Mouse (Mus musculus) myocyte (in vitro differentiated cells): ENCODE results near the gene Mtx1. TPM values are rescaled to one million over a fixed set of nuclear protein-coding genes. Genes with fewer than 3 reads are reported as not detected.

Experiments used
- H3K27me3 ChIP-seq: one replicate; pipeline ENCODE4 v1.6.1; 2011; ENCODE audit not compliant: control insufficient read depth, insufficient read depth, insufficient read length
- H3K36me3 ChIP-seq: one replicate; pipeline ENCODE4 v1.6.1; 2011; ENCODE audit not compliant: control insufficient read depth, insufficient read depth
- H3K4me2 ChIP-seq: one replicate; pipeline ENCODE4 v1.6.1; 2011; ENCODE audit warnings: low read depth, control low read depth
- H3K4me3 ChIP-seq: one replicate; pipeline ENCODE4 v1.5.1; 2011; ENCODE audit warnings: mild to moderate bottlenecking, control low read depth, moderate library complexity
- H3K79me2 ChIP-seq: one replicate; pipeline ENCODE4 v1.6.1; 2011; ENCODE audit not compliant: control insufficient read depth, insufficient read depth
- H3ac ChIP-seq: one replicate; pipeline ENCODE4 v1.6.1; 2011; ENCODE audit not compliant: control insufficient read depth, insufficient read length
- CEBPB ChIP-seq: IDR thresholded peaks from 2 replicates; pipeline ENCODE4 v1.6.1; 2011; ENCODE audit warnings: mild to moderate bottlenecking, moderate library complexity; ENCODE audit not compliant: poor library complexity, insufficient read depth, severe bottlenecking
- E2F4 ChIP-seq: IDR thresholded peaks from one replicate; pipeline ENCODE4 v1.6.1; 2011; ENCODE audit warnings: mild to moderate bottlenecking, control low read depth, moderate library complexity; ENCODE audit not compliant: insufficient read depth
- MAX ChIP-seq: IDR thresholded peaks from one replicate; pipeline ENCODE4 v1.6.1; 2011; ENCODE audit warnings: low read depth, mild to moderate bottlenecking, control low read depth
- MYOD1 ChIP-seq, 3 experiments: IDR thresholded peaks; one replicate each; pipeline ENCODE4 v1.6.1; 2011; ENCODE audit warnings: control low read depth in 2 of 3, low read depth in 2 of 3, mild to moderate bottlenecking in 2 of 3, moderate library complexity in 1 of 3; ENCODE audit not compliant: insufficient read length in 2 of 3, control insufficient read depth in 1 of 3
- MYOG ChIP-seq, 3 experiments: IDR thresholded peaks; one replicate each; pipeline ENCODE4 v1.6.1; 2011; ENCODE audit warnings: control low read depth in 2 of 3, low read depth in 2 of 3, mild to moderate bottlenecking in 2 of 3; ENCODE audit not compliant: insufficient read length in 2 of 3, control insufficient read depth in 1 of 3, insufficient read depth in 1 of 3
- POLR2A ChIP-seq: IDR thresholded peaks from one replicate; pipeline ENCODE4 v1.6.1; 2011; ENCODE audit warnings: low read depth, mild to moderate bottlenecking, control low read depth, moderate library complexity; ENCODE audit not compliant: insufficient read length
- POLR2AphosphoS2 ChIP-seq: IDR thresholded peaks from one replicate; pipeline ENCODE4 v1.6.1; 2011; ENCODE audit warnings: low read depth, control low read depth; ENCODE audit not compliant: insufficient read length
- REST ChIP-seq: IDR thresholded peaks from one replicate; pipeline ENCODE4 v1.6.1; 2011; ENCODE audit warnings: mild to moderate bottlenecking, control low read depth, moderate library complexity; ENCODE audit not compliant: insufficient read depth, insufficient read length
- SRF ChIP-seq: IDR thresholded peaks from one replicate; pipeline ENCODE4 v1.6.1; 2011; ENCODE audit warnings: low read depth; ENCODE audit not compliant: control insufficient read depth, insufficient read length
- TCF12 ChIP-seq: IDR thresholded peaks from one replicate; pipeline ENCODE4 v1.6.1; 2011; ENCODE audit warnings: mild to moderate bottlenecking, control low read depth; ENCODE audit not compliant: poor library complexity, insufficient read depth, severe bottlenecking
- TCF3 ChIP-seq: IDR thresholded peaks from one replicate; pipeline ENCODE4 v1.6.1; 2011; ENCODE audit warnings: low read depth, control low read depth; ENCODE audit not compliant: insufficient read length
- USF1 ChIP-seq: IDR thresholded peaks from one replicate; pipeline ENCODE4 v1.6.1; 2011; ENCODE audit warnings: low read depth, mild to moderate bottlenecking, control low read depth, moderate library complexity
- polyA plus RNA-seq: library from polyadenylated mRNA; unstranded; fragments of >200 nt; fragmentation: generic; extraction: Trizol; gene quantifications from one replicate; pipeline ENCODE4 v1.2.1, GENCODE M21; 2012; ENCODE audit warnings: missing spikeins

The Mtx1 gene
- polyA plus RNA-seq, 1 experiment = 114 TPM

GRCm38 (mm10) chr3:89183058-89183958 lies 43.6 kb downstream of the Mtx1 start, which contains the start of gene Fam189b:
Gene Fam189b, plus strand, starts transcription at chr3:89183143.
- Histone ChIP-seq H3K4me2 (peak within 1 kb of the TSS; percentile 68), H3K27me3 (no peaks in the 10 kb centered on the region), H3K4me3 (peak within 1 kb of the TSS; percentile 35), H3K79me2 (peaks cover 7% of the 10 kb centered on the region), H3ac (peak within 1 kb of the TSS; percentile 8), H3K36me3 (no peaks in the 10 kb centered on the region)
- TF ChIP-seq MAX = no peak
- TF ChIP-seq CEBPB = no peak
- no peak for TF ChIP-seq TCF12
- TF ChIP-seq REST = no peak
- no peak for TF ChIP-seq MYOG (IDR thresholded peaks at IDR 0.05; ENCODE audit: control insufficient read depth in 1 of 3, insufficient read depth in 1 of 3, insufficient read length in 2 of 3, low read depth in 2 of 3)
- TF ChIP-seq POLR2AphosphoS2 = peak; percentile 80
- TF ChIP-seq MYOD1 (IDR thresholded peaks at IDR 0.05; ENCODE audit: control insufficient read depth in 1 of 3, insufficient read length in 2 of 3, low read depth in 2 of 3) = no peak
- TF ChIP-seq POLR2A = peak; percentile 61

GRCm38 (mm10) chr3:89182531-89183057 lies 44.3 kb downstream of the Mtx1 start:
- Histone ChIP-seq H3K4me3 (peak overlapping the region; percentile 35), H3ac (peak overlapping the region; percentile 8), H3K4me2 (no peak overlapping the region), H3K79me2 (peaks cover 14% of the 10 kb centered on the region), H3K36me3 (no peaks in the 10 kb centered on the region), H3K27me3 (no peaks in the 10 kb centered on the region)
- no peak for TF ChIP-seq E2F4
- TF ChIP-seq MYOD1 (IDR thresholded peaks at IDR 0.05; ENCODE audit: control insufficient read depth in 1 of 3, insufficient read length in 2 of 3, low read depth in 2 of 3) = no peak
- TF ChIP-seq TCF3 = no peak
- no peak for TF ChIP-seq MAX
- TF ChIP-seq POLR2AphosphoS2 = no peak
- no peak for TF ChIP-seq SRF
- TF ChIP-seq USF1 = no peak
- no peak for TF ChIP-seq TCF12
- TF ChIP-seq MYOG (IDR thresholded peaks at IDR 0.05; ENCODE audit: control insufficient read depth in 1 of 3, insufficient read depth in 1 of 3, insufficient read length in 2 of 3, low read depth in 2 of 3) = no peak
- no peak for TF ChIP-seq POLR2A
- no peak for TF ChIP-seq REST
- no peak for TF ChIP-seq CEBPB

- H3K4me2 ChIP-seq = no peak overlapping the region
- no peak overlapping the region for H3K4me3 ChIP-seq
- TF ChIP-seq E2F4 (no peak), TCF12 (no peak), REST (no peak), TCF3 (no peak), MAX (no peak), POLR2A (no peak), MYOG (IDR thresholded peaks at IDR 0.05; ENCODE audit: control insufficient read depth in 1 of 3, insufficient read depth in 1 of 3, insufficient read length in 2 of 3, low read depth in 2 of 3) (no peak), CEBPB (no peak), USF1 (no peak), SRF (no peak), POLR2AphosphoS2 (no peak), MYOD1 (IDR thresholded peaks at IDR 0.05; ENCODE audit: control insufficient read depth in 1 of 3, insufficient read length in 2 of 3, low read depth in 2 of 3) (no peak)
- no peak overlapping the region for H3ac ChIP-seq
- H3K79me2 ChIP-seq = peaks cover 14% of the 10 kb centered on the region
- no peaks in the 10 kb centered on the region for H3K36me3 ChIP-seq
- H3K27me3 ChIP-seq = no peaks in the 10 kb centered on the region
These were observed 45.0 kb downstream of the Mtx1 start for GRCm38 (mm10) chr3:89181749-89182500.

- TF ChIP-seq USF1 (no peak), MAX (no peak), CEBPB (no peak), POLR2AphosphoS2 (no peak), TCF12 (no peak), SRF (no peak), REST (no peak)
- H3K36me3 ChIP-seq = peaks cover 17% of the 10 kb centered on the region
- H3ac ChIP-seq = no peak overlapping the region
- H3K27me3 ChIP-seq = no peaks in the 10 kb centered on the region
- peaks cover 14% of the 10 kb centered on the region for H3K79me2 ChIP-seq
- no peak overlapping the region for H3K4me2 ChIP-seq
- no peak overlapping the region for H3K4me3 ChIP-seq
These were observed 47.8 kb downstream of the Mtx1 start for GRCm38 (mm10) chr3:89179056-89179455.
